Mouse (Mus musculus) forebrain, embryonic 10.5 days (tissue): ENCODE results near the gene Ptprc. TPM values are rescaled to one million over a fixed set of nuclear protein-coding genes. Genes with fewer than 3 reads are reported as not detected.
A peak's percentile ranks its signal among the peaks of the same experiment; 100 is the strongest.

Experiments used
- DNase-seq: peaks from one replicate; pipeline ENCODE4 v3.0.0-alpha.2; 2017; ENCODE audit warnings: low spot score; ENCODE audit errors: extremely low spot score
- H3K27ac ChIP-seq: fragments of 300-500 bp; sonication (generic); 2 replicates; pipeline ENCODE4 v1.5.1; 2016; ENCODE audit warnings: mild to moderate bottlenecking
- H3K27me3 ChIP-seq: fragments of 300-500 bp; sonication (generic); 2 replicates; pipeline ENCODE4 v1.6.1; 2016; ENCODE audit warnings: mild to moderate bottlenecking; ENCODE audit not compliant: poor library complexity, severe bottlenecking
- H3K36me3 ChIP-seq: fragments of 300-500 bp; sonication (generic); replicated peaks from 2 replicates; pipeline ENCODE4 v1.6.1; 2016; ENCODE audit warnings: mild to moderate bottlenecking, moderate library complexity
- H3K4me1 ChIP-seq: fragments of 300-500 bp; sonication (generic); 2 replicates; pipeline ENCODE4 v1.6.1; 2016
- H3K4me3 ChIP-seq: fragments of 300-500 bp; sonication (generic); 2 replicates; pipeline ENCODE4 v1.5.1; 2016; ENCODE audit warnings: mild to moderate bottlenecking, moderate library complexity
- H3K9me3 ChIP-seq: fragments of 300-500 bp; sonication (generic); 2 replicates; pipeline ENCODE4 v1.6.1; 2016; ENCODE audit warnings: mild to moderate bottlenecking, moderate library complexity
- WGBS: fragments of 180-500 bp; shearing (Covaris S2); methylation state at CpG from one replicate; pipeline ENCODE4 v1.1.7; 2016; 5-methylcytosine and 5-hydroxymethylcytosine counted together
- polyA plus RNA-seq: library from polyadenylated mRNA; unstranded; fragments of >200 nt; fragmentation: Nextera tagmentation; extraction: Ambion mirVana; gene quantifications from 2 replicates; pipeline ENCODE4 v1.2.1, GENCODE M21; 2016

The Ptprc gene
- polyA plus RNA-seq, 1 experiment from 2014 or later: 0.98 TPM

DNA sequence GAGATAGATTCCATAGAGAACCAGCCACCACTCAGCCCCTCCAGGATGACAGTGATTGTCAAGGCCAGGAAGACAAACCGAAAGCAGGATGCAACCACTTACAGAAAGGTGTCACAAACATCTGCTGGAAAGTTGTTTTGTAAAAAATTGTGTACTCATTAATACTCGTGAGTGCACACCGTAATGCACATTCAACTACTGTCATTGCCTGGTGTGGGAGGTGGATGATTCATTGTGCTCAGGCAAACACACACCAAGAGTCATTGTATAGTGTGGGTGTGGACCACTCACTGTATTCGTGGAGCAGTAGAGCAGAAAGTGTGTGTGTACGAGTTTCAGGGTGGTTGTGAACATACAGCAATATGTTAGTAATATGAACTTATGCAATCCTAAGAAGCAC is 31.1 kb downstream of the Ptprc start:
- DNase-seq: no peak
- H3K9me3 ChIP-seq: no peaks in the 10 kb centered on the region
- no peaks in the 10 kb centered on the region for H3K27me3 ChIP-seq
- no peak overlapping the region for H3K27ac ChIP-seq
- WGBS: 94% methylated on average over 5 of the region's 5 CpGs
- peaks cover 5% of the 10 kb centered on the region for H3K4me1 ChIP-seq
- no peak overlapping the region for H3K4me3 ChIP-seq
- no peaks in the 10 kb centered on the region for H3K36me3 ChIP-seq

DNA sequence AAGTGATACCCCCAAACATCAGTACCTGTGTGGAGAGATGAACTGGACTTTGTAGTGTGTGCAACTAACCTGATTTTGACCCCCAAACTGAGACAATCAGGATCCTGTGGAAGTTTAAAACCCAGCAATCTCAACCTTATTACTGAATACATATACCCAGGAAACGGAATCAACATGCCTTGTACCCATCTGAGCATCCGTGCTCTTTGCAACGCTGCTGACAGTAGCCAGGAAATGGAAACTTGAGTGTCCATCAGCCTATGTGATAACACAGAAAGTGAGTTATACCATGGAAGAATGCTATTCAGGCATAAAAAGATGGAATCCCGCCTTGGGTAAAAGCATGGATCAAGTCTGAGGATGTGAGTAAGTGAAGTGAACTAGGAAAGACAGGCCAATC is 34.7 kb downstream of the Ptprc start:
- H3K36me3 ChIP-seq: no peaks in the 10 kb centered on the region
- no peaks in the 10 kb centered on the region for H3K9me3 ChIP-seq
- 92% methylated on average over 4 of the region's 4 CpGs for WGBS
- no peak for DNase-seq
- no peak overlapping the region for H3K27ac ChIP-seq
- H3K4me1 ChIP-seq: peaks cover 15% of the 10 kb centered on the region
- H3K27me3 ChIP-seq: no peaks in the 10 kb centered on the region
- no peak overlapping the region for H3K4me3 ChIP-seq

DNA sequence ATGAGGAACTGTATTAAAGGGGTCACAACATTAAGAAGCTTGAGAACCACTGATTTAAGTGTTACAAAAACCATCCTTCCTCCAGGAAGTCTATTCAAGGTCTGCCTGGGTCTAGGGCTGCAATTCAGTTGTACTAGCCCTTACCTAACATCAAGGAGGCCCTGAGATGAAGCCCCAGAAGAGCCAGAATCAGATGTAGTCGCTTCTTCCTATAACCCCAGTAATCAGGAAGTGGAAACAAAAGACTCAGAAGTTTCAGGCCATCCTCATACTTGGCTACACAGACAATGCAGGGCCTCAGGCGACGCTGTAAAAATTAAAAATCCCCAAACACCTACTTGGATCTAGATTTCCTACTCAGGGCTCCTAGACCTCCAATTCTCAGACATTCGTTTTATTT is 37.8 kb downstream of the Ptprc start:
- H3K4me1 ChIP-seq: peaks cover 18% of the 10 kb centered on the region
- no peak overlapping the region for H3K4me3 ChIP-seq
- no peak overlapping the region for H3K27ac ChIP-seq
- 91% methylated on average over 4 of the region's 4 CpGs for WGBS
- no peaks in the 10 kb centered on the region for H3K36me3 ChIP-seq
- no peak for DNase-seq
- no peaks in the 10 kb centered on the region for H3K9me3 ChIP-seq
- no peaks in the 10 kb centered on the region for H3K27me3 ChIP-seq

DNA sequence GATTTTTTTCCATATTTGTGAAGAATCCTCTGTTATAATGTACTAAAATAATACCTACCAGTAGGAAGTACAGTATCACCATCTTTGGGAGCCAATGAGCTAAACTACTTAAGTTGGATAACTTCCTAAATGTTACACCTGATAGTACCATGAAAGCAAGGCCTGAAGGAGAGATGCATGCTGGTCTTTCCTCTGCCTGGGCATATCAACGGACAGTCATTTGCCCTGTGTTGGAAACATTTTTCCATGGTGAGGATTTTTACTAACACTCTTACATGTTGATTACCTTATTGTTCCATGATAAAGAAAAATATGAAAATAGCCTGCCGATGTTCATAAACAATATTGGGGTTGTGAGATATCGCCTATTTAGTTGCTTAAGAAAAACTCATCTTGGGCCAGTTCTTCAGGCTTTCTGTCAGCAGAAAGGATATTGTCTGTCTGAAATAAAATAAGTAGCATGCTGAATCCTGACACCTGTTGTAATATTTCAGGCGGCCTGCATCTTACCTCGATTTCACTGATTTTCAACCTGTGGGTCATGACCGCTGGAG is 38.4 kb downstream of the Ptprc start:
- WGBS: 95% methylated on average over 6 of the region's 6 CpGs
- H3K36me3 ChIP-seq: no peaks in the 10 kb centered on the region
- H3K27ac ChIP-seq: no peak overlapping the region
- no peak for DNase-seq
- no peak overlapping the region for H3K4me3 ChIP-seq
- H3K9me3 ChIP-seq: no peaks in the 10 kb centered on the region
- H3K4me1 ChIP-seq: peaks cover 18% of the 10 kb centered on the region
- no peaks in the 10 kb centered on the region for H3K27me3 ChIP-seq

DNA sequence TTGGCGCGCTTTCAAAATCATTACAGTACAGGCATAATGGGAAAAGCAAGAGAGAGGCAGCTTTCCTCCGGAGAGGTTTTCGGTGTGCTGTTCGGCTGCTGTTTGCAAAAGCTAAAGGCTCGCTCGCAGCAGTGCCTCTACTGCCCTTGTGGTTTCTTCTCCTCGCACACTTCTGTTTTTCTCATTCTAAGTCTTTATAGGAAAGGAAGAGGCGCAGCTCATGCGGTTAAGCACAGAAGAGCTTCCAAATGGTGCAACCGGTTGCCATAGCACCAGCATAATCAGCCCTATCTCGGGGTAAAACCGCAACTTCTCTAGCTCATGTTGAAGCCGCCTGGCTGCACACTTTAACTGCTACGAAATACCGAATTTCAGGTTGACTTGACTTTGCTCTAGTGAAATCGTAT is 39.1 kb downstream of the Ptprc start:
- no peaks in the 10 kb centered on the region for H3K27me3 ChIP-seq
- peaks cover 24% of the 10 kb centered on the region for H3K4me1 ChIP-seq
- H3K4me3 ChIP-seq: peak overlapping the region; percentile 28
- WGBS: 41% methylated on average over 17 of the region's 17 CpGs
- peak; percentile 35 for DNase-seq
- H3K9me3 ChIP-seq: no peaks in the 10 kb centered on the region
- no peaks in the 10 kb centered on the region for H3K36me3 ChIP-seq
- peak overlapping the region; percentile 79 for H3K27ac ChIP-seq

DNA sequence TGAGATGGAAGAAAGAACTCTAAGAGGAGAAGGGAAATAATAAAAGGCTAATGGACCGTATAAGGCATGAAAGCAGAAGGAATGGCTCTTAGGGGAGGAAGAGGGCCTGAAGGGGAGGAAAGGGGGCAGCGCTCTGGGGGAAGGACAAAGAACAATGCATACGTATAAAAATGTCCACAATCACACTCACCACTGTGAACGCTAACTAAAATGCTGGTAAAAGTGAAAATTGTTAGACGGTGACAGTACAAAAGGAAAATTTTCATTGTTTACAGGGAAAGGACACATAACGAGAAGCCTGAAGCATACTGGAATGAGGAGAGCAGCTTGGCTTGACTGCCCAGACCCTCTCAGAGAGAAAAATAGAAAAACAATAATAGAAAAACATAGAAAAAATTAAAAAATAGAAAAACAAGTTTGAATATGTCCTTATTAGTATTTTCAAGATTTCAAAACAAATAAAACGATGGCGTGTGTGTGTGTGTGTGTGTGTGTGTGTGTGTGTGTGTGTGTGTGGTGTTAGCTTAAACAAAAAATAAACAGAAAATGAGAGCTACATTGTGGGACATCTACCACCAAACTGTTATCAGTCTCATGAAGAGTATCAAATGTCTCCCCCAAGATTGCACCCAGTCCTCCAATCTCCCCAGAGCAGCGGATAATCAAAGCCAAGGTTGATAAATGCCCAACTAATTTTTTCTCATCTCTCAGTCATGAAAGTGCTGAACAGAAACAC is 39.7 kb downstream of the Ptprc start:
- Histone ChIP-seq H3K36me3 (no peaks in the 10 kb centered on the region), H3K4me1 (peaks cover 24% of the 10 kb centered on the region), H3K27me3 (no peaks in the 10 kb centered on the region), H3K27ac (peak overlapping the region; percentile 79), H3K9me3 (no peaks in the 10 kb centered on the region), H3K4me3 (peak overlapping the region; percentile 28)
- 56% methylated on average over 9 of the region's 9 CpGs for WGBS
- DNase-seq: no peak

DNA sequence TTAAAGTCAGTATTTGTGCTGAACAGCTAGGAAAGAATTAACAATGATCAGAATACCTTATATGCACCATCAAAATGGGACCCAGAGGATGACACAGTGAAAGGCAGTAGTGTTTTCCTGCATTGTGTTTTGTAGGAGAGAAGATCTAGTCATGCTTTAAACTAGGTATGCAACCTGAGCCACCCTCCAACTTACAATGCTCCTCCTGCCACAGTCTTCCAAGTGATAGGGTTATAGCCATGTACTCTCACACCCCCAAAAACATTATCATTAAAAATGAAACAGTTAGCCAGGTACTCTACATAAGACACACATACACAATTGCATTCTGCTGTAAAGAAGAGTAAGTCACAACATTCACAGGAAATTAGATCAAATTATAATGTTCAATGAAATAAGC is 40.4 kb downstream of the Ptprc start:
- Histone ChIP-seq H3K27me3 (no peaks in the 10 kb centered on the region), H3K4me1 (peaks cover 24% of the 10 kb centered on the region), H3K9me3 (no peaks in the 10 kb centered on the region), H3K27ac (peak overlapping the region; percentile 79; the same call in 1 of the 2 replicates), H3K4me3 (no peak overlapping the region), H3K36me3 (no peaks in the 10 kb centered on the region)
- no peak for DNase-seq

DNA sequence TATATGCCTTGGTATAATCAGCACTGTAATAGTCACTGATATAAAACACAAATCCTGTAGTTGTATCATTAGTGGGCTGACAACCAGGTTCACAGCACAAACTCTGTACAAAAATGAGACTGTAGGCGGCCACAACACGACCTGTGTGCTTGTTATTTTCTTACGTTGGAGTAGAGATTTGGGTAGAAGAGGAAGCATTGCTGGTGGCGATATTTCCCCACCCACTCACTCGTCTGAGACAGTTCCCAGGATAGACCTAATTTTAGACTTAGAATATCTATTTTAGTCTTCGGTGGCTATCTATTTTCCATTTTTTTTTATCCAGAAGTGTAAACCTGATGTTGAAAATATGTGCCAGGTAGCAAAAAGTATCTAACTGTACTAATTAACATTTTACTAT is 41.2 kb downstream of the Ptprc start:
- DNase-seq: no peak
- Histone ChIP-seq H3K36me3 (no peaks in the 10 kb centered on the region), H3K9me3 (no peaks in the 10 kb centered on the region), H3K27ac (no peak overlapping the region), H3K4me3 (no peak overlapping the region), H3K27me3 (no peaks in the 10 kb centered on the region), H3K4me1 (peaks cover 24% of the 10 kb centered on the region)
- 88% methylated on average over 6 of the region's 6 CpGs for WGBS

DNA sequence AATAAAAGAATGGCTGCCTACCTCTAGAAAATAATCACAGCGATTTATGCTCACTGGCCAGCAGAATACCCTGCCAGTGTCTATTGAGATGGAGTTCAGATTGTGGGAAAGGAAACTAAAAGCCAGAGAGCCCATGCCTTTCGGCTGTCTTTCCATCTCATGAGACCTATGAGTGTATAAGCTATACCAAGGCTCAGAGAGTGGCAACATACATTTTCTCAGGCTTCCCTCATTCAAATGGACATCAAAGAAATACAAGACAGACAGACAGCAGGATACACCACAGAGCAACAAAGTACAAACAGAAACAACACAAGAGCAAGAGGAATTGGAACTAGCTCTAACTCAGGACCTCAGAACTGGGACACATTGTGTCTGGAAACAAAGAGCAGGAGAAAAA is 43.8 kb downstream of the Ptprc start:
- no peaks in the 10 kb centered on the region for H3K36me3 ChIP-seq
- no peaks in the 10 kb centered on the region for H3K9me3 ChIP-seq

DNA sequence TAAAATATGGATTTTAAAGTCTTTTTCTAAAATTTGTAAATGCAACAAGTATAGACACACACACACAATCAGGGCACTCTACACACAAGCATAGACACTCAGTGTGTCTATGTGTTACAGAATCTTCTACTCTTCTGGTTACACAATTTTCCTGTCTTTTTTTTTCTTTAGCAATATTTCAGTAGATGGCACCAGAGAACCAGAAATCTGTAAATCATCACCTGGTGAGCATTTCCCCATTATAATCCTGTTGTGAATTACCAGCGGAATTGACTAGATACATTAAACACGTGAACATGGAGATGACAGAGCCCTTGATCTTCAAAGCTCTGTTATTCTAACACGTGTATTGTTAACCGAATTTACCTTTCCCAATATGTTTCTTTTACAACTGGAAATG is 45.4 kb downstream of the Ptprc start:
- Histone ChIP-seq H3K27ac (no peak overlapping the region), H3K9me3 (no peaks in the 10 kb centered on the region), H3K4me1 (peaks cover 8% of the 10 kb centered on the region), H3K27me3 (no peaks in the 10 kb centered on the region), H3K4me3 (no peak overlapping the region), H3K36me3 (no peaks in the 10 kb centered on the region)
- 63% methylated on average over 4 of the region's 4 CpGs for WGBS
- DNase-seq: no peak

More for the DNA sequence above, 43.8 kb downstream of the Ptprc start:
- no peak overlapping the region for H3K27ac ChIP-seq
- H3K4me1 ChIP-seq: peaks cover 24% of the 10 kb centered on the region
- 77% methylated on average over 2 of the region's 2 CpGs for WGBS
- DNase-seq: no peak
- no peaks in the 10 kb centered on the region for H3K27me3 ChIP-seq
- H3K4me3 ChIP-seq: no peak overlapping the region

DNA sequence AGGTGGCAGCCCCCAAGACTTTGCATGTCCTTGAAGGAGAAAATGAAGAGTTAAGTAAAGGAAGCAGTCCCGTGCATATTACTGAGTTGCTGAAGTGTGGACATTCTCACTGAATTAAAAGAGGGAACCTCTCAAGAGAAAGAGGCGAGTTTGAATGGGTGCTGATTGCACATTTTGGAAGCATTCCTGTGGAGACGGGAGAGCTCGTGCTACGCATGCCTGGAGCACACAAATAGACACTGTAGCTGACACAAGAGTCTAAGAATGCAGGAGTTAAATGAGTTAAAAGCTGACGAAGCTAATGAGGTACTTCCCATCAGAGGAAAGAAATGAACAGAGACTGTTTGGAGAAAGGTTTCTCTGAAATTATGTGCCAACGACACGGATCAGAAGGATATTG is 48.7 kb downstream of the Ptprc start:
- peaks cover 3% of the 10 kb centered on the region; the same call in 1 of the 2 replicates for H3K4me1 ChIP-seq
- no peaks in the 10 kb centered on the region for H3K36me3 ChIP-seq
- no peak overlapping the region for H3K27ac ChIP-seq
- DNase-seq: no peak
- no peaks in the 10 kb centered on the region for H3K9me3 ChIP-seq
- no peak overlapping the region for H3K4me3 ChIP-seq
- 64% methylated on average over 8 of the region's 8 CpGs for WGBS
- H3K27me3 ChIP-seq: no peaks in the 10 kb centered on the region

DNA sequence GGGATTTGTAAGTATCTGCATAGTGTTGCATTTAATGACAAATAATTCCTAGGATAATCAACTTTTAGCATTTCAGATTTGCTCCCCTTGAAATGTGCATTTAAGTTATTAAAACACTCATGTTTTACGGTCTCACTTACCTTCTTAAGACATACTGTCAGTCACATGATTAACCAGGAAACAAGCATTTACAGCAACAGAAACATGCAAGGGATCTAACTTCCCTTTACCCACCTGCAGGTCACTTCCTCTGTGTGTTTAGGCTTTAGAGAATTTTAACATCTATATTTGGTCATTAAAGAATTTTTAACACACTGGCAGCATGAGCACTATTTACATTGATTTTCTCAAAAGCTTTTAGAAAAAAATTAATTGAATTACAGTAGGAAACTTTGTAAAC is 50.2 kb downstream of the Ptprc start:
- H3K9me3 ChIP-seq: no peaks in the 10 kb centered on the region
- no peaks in the 10 kb centered on the region for H3K27me3 ChIP-seq
- WGBS: 85% methylated on average over 1 of the region's 1 CpGs
- no peaks in the 10 kb centered on the region for H3K4me1 ChIP-seq
- no peak overlapping the region for H3K27ac ChIP-seq
- no peak overlapping the region for H3K4me3 ChIP-seq
- DNase-seq: no peak
- no peaks in the 10 kb centered on the region for H3K36me3 ChIP-seq

DNA sequence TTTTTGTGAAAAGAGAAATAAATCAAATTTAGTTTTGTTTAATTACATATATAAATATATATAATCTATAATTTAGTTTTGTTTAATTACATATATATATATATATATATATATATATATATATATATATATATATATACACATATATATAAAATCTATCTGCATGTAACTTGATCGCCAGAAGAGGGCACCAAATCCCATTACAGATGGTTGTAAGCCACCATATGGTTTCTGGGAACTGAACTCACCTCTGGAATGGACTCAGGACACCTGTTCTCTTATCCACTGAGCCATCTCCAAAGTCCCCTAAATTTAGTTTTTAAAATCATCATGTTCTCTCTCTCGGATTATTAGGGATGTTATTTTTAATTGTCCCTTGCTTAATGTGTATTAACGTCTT is 51.6 kb downstream of the Ptprc start:
- no peaks in the 10 kb centered on the region for H3K9me3 ChIP-seq
- no peaks in the 10 kb centered on the region for H3K36me3 ChIP-seq
- H3K4me3 ChIP-seq: no peak overlapping the region
- WGBS: 45% methylated on average over 3 of the region's 3 CpGs
- H3K4me1 ChIP-seq: no peaks in the 10 kb centered on the region
- no peaks in the 10 kb centered on the region for H3K27me3 ChIP-seq
- H3K27ac ChIP-seq: no peak overlapping the region
- no peak for DNase-seq
